Mouse (Mus musculus): ENCODE measurements around the gene Nrg4. TPM values are rescaled to one million over a fixed set of nuclear protein-coding genes. Genes with fewer than 3 reads are reported as not detected.

Gene Nrg4
- polyA plus RNA-seq, 2 experiments = 1.1 to 1.6 TPM

GRCm38 (mm10) chr9:55285197-55285596 is 41.4 kb downstream of the Nrg4 start:
- no peak for ATAC-seq (ENCODE audit: low FRiP score, low read depth)
- WGBS = 81% methylated on average over 3 of the region's 3 CpGs
- H3K36me3 ChIP-seq (ENCODE audit: control insufficient read depth, insufficient read depth, low read length) = no peaks in the 10 kb centered on the region

GRCm38 (mm10) chr9:55283516-55283915 is 43.1 kb downstream of the Nrg4 start:
- Histone ChIP-seq H3K27me3 (ENCODE audit: control insufficient read depth, insufficient read depth, low read length) (no peaks in the 10 kb centered on the region), H3K36me3 (ENCODE audit: control insufficient read depth, insufficient read depth, low read length) (no peaks in the 10 kb centered on the region), H3K4me2 (replicated peaks; ENCODE audit: low read depth, low read length, severe bottlenecking) (peak overlapping the region; percentile 41; the same call in 1 of the 2 replicates), H3K4me1 (ENCODE audit: control insufficient read depth, insufficient read depth, low read length) (peaks cover 10% of the 10 kb centered on the region; the same call in 1 of the 2 replicates), H3K4me3 (replicated peaks; ENCODE audit: low read length) (0 out of 2 replicates have a peak overlapping the region, but pooled peaks have one; percentile 7), H3K9ac (ENCODE audit: low read depth, low read length, severe bottlenecking) (peak overlapping the region; percentile 25; the same call in 1 of the 2 replicates), H3K9me3 (ENCODE audit: control insufficient read depth, low read length) (no peaks in the 10 kb centered on the region), H3K27ac (replicated peaks; ENCODE audit: low read depth, low read length) (no peak overlapping the region)
- WGBS = under 1% methylated on average over 14 of the region's 14 CpGs
- TF ChIP-seq POLR2A (IDR thresholded peaks at IDR 0.05; ENCODE audit: borderline replicate concordance, extremely low read depth, insufficient read depth, insufficient read length) = no peak
- DNase-seq (ENCODE audit: low spot score) = peak; percentile 24
- no peak for ATAC-seq (ENCODE audit: low FRiP score, low read depth)

More at GRCm38 (mm10) chr9:55285197-55285596, 41.4 kb downstream of the Nrg4 start:
- no peak for DNase-seq (ENCODE audit: low spot score)
- no peak overlapping the region for H3K4me3 ChIP-seq (replicated peaks; ENCODE audit: low read length)
- no peaks in the 10 kb centered on the region for H3K9me3 ChIP-seq (ENCODE audit: control insufficient read depth, low read length)
- no peak overlapping the region for H3K9ac ChIP-seq (ENCODE audit: low read depth, low read length, severe bottlenecking)
- no peaks in the 10 kb centered on the region for H3K27me3 ChIP-seq (ENCODE audit: control insufficient read depth, insufficient read depth, low read length)
- TF ChIP-seq POLR2A (IDR thresholded peaks at IDR 0.05; ENCODE audit: borderline replicate concordance, extremely low read depth, insufficient read depth, insufficient read length) = no peak
- no peak overlapping the region for H3K4me2 ChIP-seq (replicated peaks; ENCODE audit: low read depth, low read length, severe bottlenecking)
- H3K4me1 ChIP-seq (ENCODE audit: control insufficient read depth, insufficient read depth, low read length) = peaks cover 10% of the 10 kb centered on the region; the same call in 1 of the 2 replicates
- H3K27ac ChIP-seq (replicated peaks; ENCODE audit: low read depth, low read length) = no peak overlapping the region

DNA sequence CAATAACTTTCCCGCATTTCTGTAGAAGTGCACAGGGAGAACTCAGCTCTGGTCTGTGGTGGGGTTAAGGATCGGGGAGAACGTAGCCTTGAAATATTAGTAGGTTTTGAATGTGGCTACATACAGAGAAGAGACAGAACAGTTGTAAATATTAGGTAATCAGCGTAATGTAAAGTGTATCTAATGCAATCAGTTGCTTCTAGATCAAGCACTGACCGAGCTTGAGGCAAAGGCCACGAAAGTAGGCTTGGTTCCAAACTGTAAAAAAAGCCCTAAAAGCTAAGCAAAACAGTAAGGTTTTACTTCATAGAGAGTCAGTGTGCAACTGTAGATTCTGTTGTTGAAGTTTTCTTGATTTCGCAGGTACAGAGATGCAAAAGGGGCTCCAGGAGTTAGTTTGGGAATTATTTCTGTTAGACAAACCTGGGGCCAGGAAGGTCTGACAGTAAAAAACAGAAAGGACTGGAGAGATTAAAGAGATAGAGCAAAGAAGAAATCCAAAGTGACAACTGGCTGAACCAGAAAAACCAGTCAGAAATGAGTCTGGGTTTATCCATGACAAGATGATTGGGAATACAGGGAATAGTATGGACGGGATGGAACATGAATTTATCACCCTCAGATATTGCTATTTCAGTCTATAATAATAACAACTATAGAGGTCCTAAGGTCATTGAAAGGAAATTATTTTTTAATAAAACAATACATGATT is 47.4 kb downstream of the Nrg4 start:
- Histone ChIP-seq H3K36me3 (ENCODE audit: control insufficient read depth, insufficient read depth, low read length) (no peaks in the 10 kb centered on the region), H3K9ac (ENCODE audit: low read depth, low read length, severe bottlenecking) (no peak overlapping the region), H3K27ac (replicated peaks; ENCODE audit: low read depth, low read length) (no peak overlapping the region), H3K4me3 (replicated peaks; ENCODE audit: low read length) (no peak overlapping the region), H3K9me3 (ENCODE audit: control insufficient read depth, low read length) (no peaks in the 10 kb centered on the region), H3K27me3 (ENCODE audit: control insufficient read depth, insufficient read depth, low read length) (no peaks in the 10 kb centered on the region), H3K4me2 (replicated peaks; ENCODE audit: low read depth, low read length, severe bottlenecking) (no peak overlapping the region), H3K4me1 (ENCODE audit: control insufficient read depth, insufficient read depth, low read length) (peaks cover 10% of the 10 kb centered on the region; the same call in 1 of the 2 replicates)
- ATAC-seq (ENCODE audit: low FRiP score, low read depth) = no peak
- WGBS = 79% methylated on average over 8 of the region's 8 CpGs
- no peak for TF ChIP-seq POLR2A (IDR thresholded peaks at IDR 0.05; ENCODE audit: borderline replicate concordance, extremely low read depth, insufficient read depth, insufficient read length)
- DNase-seq (ENCODE audit: low spot score) = no peak

GRCm38 (mm10) chr9:55277562-55277961 is 49.1 kb downstream of the Nrg4 start:
- Histone ChIP-seq H3K4me1 (ENCODE audit: control insufficient read depth, insufficient read depth, low read length) (0 out of 2 replicates have a peak, but pooled peaks cover 3% of the 10 kb centered on the region), H3K4me2 (replicated peaks; ENCODE audit: low read depth, low read length, severe bottlenecking) (no peak overlapping the region), H3K36me3 (ENCODE audit: control insufficient read depth, insufficient read depth, low read length) (no peaks in the 10 kb centered on the region), H3K9me3 (ENCODE audit: control insufficient read depth, low read length) (no peaks in the 10 kb centered on the region), H3K4me3 (replicated peaks; ENCODE audit: low read length) (no peak overlapping the region), H3K27ac (replicated peaks; ENCODE audit: low read depth, low read length) (no peak overlapping the region), H3K9ac (ENCODE audit: low read depth, low read length, severe bottlenecking) (no peak overlapping the region), H3K27me3 (ENCODE audit: control insufficient read depth, insufficient read depth, low read length) (no peaks in the 10 kb centered on the region)
- 58% methylated on average over 4 of the region's 4 CpGs for WGBS
- ATAC-seq (ENCODE audit: low FRiP score, low read depth) (no peak), DNase-seq (ENCODE audit: low spot score) (no peak)
- TF ChIP-seq POLR2A (IDR thresholded peaks at IDR 0.05; ENCODE audit: borderline replicate concordance, extremely low read depth, insufficient read depth, insufficient read length) = no peak

DNA sequence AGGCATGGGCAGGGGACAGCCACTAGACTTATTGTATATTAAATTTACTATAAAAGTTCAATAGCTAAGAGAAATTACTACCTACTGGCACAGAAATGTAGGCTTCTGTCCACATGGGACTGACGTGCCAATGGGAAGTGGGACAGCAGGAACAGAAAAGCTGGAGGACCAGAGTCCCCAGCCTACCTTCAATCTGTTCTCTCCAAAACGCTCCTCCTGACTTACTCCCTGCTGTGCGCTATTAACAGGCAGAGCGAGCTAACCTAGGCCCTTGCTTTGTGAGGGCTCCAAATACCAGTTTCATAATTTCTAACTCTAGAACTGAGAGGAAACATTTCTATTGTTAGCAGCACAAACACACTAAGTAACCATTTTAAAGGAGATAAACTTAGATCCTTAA is 52.7 kb downstream of the Nrg4 start:
- Histone ChIP-seq H3K4me3 (replicated peaks; ENCODE audit: low read length) (no peak overlapping the region), H3K4me2 (replicated peaks; ENCODE audit: low read depth, low read length, severe bottlenecking) (no peak overlapping the region), H3K9me3 (ENCODE audit: control insufficient read depth, low read length) (no peaks in the 10 kb centered on the region), H3K4me1 (ENCODE audit: control insufficient read depth, insufficient read depth, low read length) (0 out of 2 replicates have a peak, but pooled peaks cover 3% of the 10 kb centered on the region), H3K27ac (replicated peaks; ENCODE audit: low read depth, low read length) (no peak overlapping the region), H3K27me3 (ENCODE audit: control insufficient read depth, insufficient read depth, low read length) (no peaks in the 10 kb centered on the region), H3K9ac (ENCODE audit: low read depth, low read length, severe bottlenecking) (no peak overlapping the region), H3K36me3 (ENCODE audit: control insufficient read depth, insufficient read depth, low read length) (no peaks in the 10 kb centered on the region)
- 51% methylated on average over 4 of the region's 4 CpGs for WGBS
- DNase-seq (ENCODE audit: low spot score) = no peak
- ATAC-seq (ENCODE audit: low FRiP score, low read depth) = no peak
- no peak for TF ChIP-seq POLR2A (IDR thresholded peaks at IDR 0.05; ENCODE audit: borderline replicate concordance, extremely low read depth, insufficient read depth, insufficient read length)

Measured in limb, embryonic 14.5 days (tissue).